Mouse (Mus musculus) bone marrow, adult 2 months (tissue): ENCODE measurements around the gene Armc2.

Experiments
- CTCF ChIP-seq: fragments of 200-500 bp; IDR thresholded peaks from 2 replicates; pipeline ENCODE4 v1.5.1; 2011; ENCODE audit warnings: low read length, control low read depth; ENCODE audit not compliant: control insufficient read depth, insufficient read depth
- POLR2A ChIP-seq: fragments of 200-500 bp; IDR thresholded peaks from 2 replicates; pipeline ENCODE4 v1.6.1; 2011; ENCODE audit warnings: low read depth, mild to moderate bottlenecking, control low read depth, low read length, borderline replicate concordance; ENCODE audit not compliant: control insufficient read depth

GRCm38 (mm10) chr10:42051069-42051468 lies 32.8 kb upstream of the Armc2 start:
- TF ChIP-seq CTCF (no peak), POLR2A (no peak)
